Mouse (Mus musculus): Measurements from ENCODE around the gene Tmem120a.

Tmem120a gene

GRCm38 (mm10) chr5:135731322-135731721 is 12.9 kb downstream of the Tmem120a start:
- DNase-seq: no peak

GRCm38 (mm10) chr5:135730916-135731315 is 13.3 kb downstream of the Tmem120a start:
- no peak for DNase-seq

- no peak for DNase-seq
Measured at GRCm38 (mm10) chr5:135730278-135730677, 14.0 kb downstream of the Tmem120a start.

GRCm38 (mm10) chr5:135729351-135729750 is 14.9 kb downstream of the Tmem120a start:
- no peak for DNase-seq

GRCm38 (mm10) chr5:135728361-135728760 is 15.9 kb downstream of the Tmem120a start:
- no peak for DNase-seq

GRCm38 (mm10) chr5:135727871-135728270 is 16.4 kb downstream of the Tmem120a start:
- no peak for DNase-seq

GRCm38 (mm10) chr5:135726641-135727346 is 17.5 kb downstream of the Tmem120a start:
- peak; percentile 60 for DNase-seq

GRCm38 (mm10) chr5:135725991-135726390 is 18.3 kb downstream of the Tmem120a start:
- no peak for DNase-seq

- no peak for DNase-seq
Measured at GRCm38 (mm10) chr5:135725391-135725841, 18.8 kb downstream of the Tmem120a start.

GRCm38 (mm10) chr5:135724536-135725322 is 19.5 kb downstream of the Tmem120a start:
- DNase-seq: no peak

GRCm38 (mm10) chr5:135723165-135723751 is 21.0 kb downstream of the Tmem120a start:
- DNase-seq: peak; percentile 69

GRCm38 (mm10) chr5:135722121-135722520 is 22.1 kb downstream of the Tmem120a start:
- no peak for DNase-seq

GRCm38 (mm10) chr5:135721076-135721475 is 23.2 kb downstream of the Tmem120a start:
- DNase-seq: no peak

- DNase-seq: no peak
Measured at GRCm38 (mm10) chr5:135720121-135720520, 24.1 kb downstream of the Tmem120a start.

GRCm38 (mm10) chr5:135719586-135720120 is 24.6 kb downstream of the Tmem120a start:
- DNase-seq: no peak

GRCm38 (mm10) chr5:135715624-135716023 is 28.6 kb downstream of the Tmem120a start:
- no peak for DNase-seq

- DNase-seq: peak; percentile 77
Measured at GRCm38 (mm10) chr5:135713441-135714218, 30.6 kb downstream of the Tmem120a start.

GRCm38 (mm10) chr5:135712803-135713202 is 31.4 kb downstream of the Tmem120a start:
- DNase-seq: no peak

- DNase-seq: peak; percentile 87
Measured at GRCm38 (mm10) chr5:135711582-135712355, 32.5 kb downstream of the Tmem120a start.

- no peak for DNase-seq
Measured at GRCm38 (mm10) chr5:135710599-135711214, 33.5 kb downstream of the Tmem120a start.

GRCm38 (mm10) chr5:135709716-135710115 is 34.5 kb downstream of the Tmem120a start:
- DNase-seq: no peak

All from kidney, adult 11 months (tissue).